Mouse (Mus musculus) hindbrain, embryonic 15.5 days (tissue): ENCODE results near the gene Mroh3. TPM values are rescaled to one million over a fixed set of nuclear protein-coding genes. Genes with fewer than 3 reads are reported as not detected.

Experiments
- ATAC-seq: fragments of 200-750 bp; cut with Nextera tagmentation; 2 replicates; pipeline ENCODE4 v1.8.0; 2017; ENCODE audit warnings: low read depth, moderate number of reproducible peaks, moderate TSS enrichment; ENCODE audit not compliant: low FRiP score
- H3K27ac ChIP-seq: fragments of 300-500 bp; sonication (generic); replicated peaks from 2 replicates; pipeline ENCODE4 v1.5.1; 2015; ENCODE audit warnings: mild to moderate bottlenecking, inconsistent platforms
- H3K27me3 ChIP-seq: fragments of 300-500 bp; sonication (generic); 2 replicates; pipeline ENCODE4 v1.6.1; 2015; ENCODE audit warnings: control low read depth, inconsistent platforms
- H3K36me3 ChIP-seq: fragments of 300-500 bp; sonication (generic); 2 replicates; pipeline ENCODE4 v1.6.1; 2015; ENCODE audit warnings: control low read depth, inconsistent platforms
- H3K4me1 ChIP-seq: fragments of 300-500 bp; sonication (generic); replicated peaks from 2 replicates; pipeline ENCODE4 v1.6.1; 2015; ENCODE audit warnings: control low read depth, inconsistent platforms
- H3K4me2 ChIP-seq: fragments of 300-500 bp; sonication (generic); 2 replicates; pipeline ENCODE4 v1.6.1; 2015; ENCODE audit warnings: moderate library complexity, mild to moderate bottlenecking, inconsistent platforms
- H3K4me3 ChIP-seq: fragments of 300-500 bp; sonication (generic); 2 replicates; pipeline ENCODE4 v1.5.1; 2015; ENCODE audit warnings: mild to moderate bottlenecking, inconsistent platforms
- H3K9ac ChIP-seq: fragments of 300-500 bp; sonication (generic); 2 replicates; pipeline ENCODE4 v1.6.1; 2015; ENCODE audit warnings: inconsistent platforms
- H3K9me3 ChIP-seq: fragments of 300-500 bp; sonication (generic); 2 replicates; pipeline ENCODE4 v1.6.1; 2016; ENCODE audit warnings: control low read depth, inconsistent platforms
- WGBS: fragments of 180-500 bp; shearing (Covaris S2); methylation state at CpG from one replicate; pipeline ENCODE4 v1.1.7; 2015; 5-methylcytosine and 5-hydroxymethylcytosine counted together
- polyA plus RNA-seq: library from polyadenylated mRNA; unstranded; fragments of >200 nt; fragmentation: Nextera tagmentation; extraction: Ambion mirVana; gene quantifications from 2 replicates; pipeline ENCODE4 v1.2.1, GENCODE M21; 2015

The Mroh3 gene
- polyA plus RNA-seq, 1 experiment from 2014 or later: not detected

DNA sequence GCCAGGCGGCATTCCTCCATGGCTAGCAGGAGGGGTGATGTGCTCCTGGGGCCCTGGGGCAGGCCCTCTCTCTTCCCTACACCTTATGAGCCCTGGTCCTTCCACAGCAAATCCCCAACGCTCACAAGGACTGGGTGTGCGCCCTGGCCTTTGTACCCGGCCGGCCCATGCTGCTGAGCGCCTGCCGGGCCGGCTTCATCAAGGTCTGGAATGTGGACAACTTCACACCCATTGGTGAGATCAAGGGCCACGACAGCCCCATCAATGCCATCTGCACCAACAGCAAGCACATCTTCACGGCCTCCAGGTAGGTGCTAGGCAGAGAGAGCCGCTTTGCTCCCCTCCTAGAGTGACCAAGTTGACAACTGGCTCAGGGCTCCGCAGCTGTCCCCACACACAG lies 39.9 kb downstream of the Mroh3 start:
- WGBS: 70% methylated on average over 12 of the region's 12 CpGs
- no peak overlapping the region for H3K27ac ChIP-seq
- H3K4me3 ChIP-seq: no peak overlapping the region
- no peak overlapping the region for H3K4me2 ChIP-seq
- no peaks in the 10 kb centered on the region for H3K9me3 ChIP-seq
- no peaks in the 10 kb centered on the region for H3K27me3 ChIP-seq
- H3K4me1 ChIP-seq: peaks cover 20% of the 10 kb centered on the region
- no peak overlapping the region for H3K9ac ChIP-seq
- ATAC-seq: no peak
- H3K36me3 ChIP-seq: peaks cover 67% of the 10 kb centered on the region

DNA sequence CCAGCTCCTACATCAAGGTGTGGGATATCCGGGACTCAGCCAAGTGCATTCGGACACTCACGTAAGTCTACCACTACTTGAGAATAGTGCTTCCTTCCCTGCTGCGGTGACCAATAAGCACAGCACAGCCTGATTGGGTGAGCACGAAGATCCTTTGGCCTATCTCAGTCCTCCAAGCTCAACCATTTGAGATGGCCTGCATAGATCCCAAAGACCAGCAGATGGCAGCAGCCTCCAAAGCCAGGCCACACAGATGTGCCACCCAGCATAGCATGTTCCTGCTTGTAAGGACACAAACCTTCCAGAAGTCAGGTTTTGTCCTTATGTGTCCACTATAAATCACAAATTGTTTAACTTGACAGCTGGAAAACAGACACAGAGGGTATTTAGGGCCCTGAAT lies 42.5 kb downstream of the Mroh3 start:
- Histone ChIP-seq H3K4me2 (no peak overlapping the region), H3K27ac (0 out of 2 replicates have a peak overlapping the region, but pooled peaks have one; percentile 6), H3K9ac (no peak overlapping the region), H3K36me3 (peaks cover 72% of the 10 kb centered on the region), H3K4me1 (peaks cover 23% of the 10 kb centered on the region), H3K9me3 (no peaks in the 10 kb centered on the region), H3K27me3 (no peaks in the 10 kb centered on the region), H3K4me3 (no peak overlapping the region)
- ATAC-seq: peak; percentile 82
- 14% methylated on average over 5 of the region's 5 CpGs for WGBS

DNA sequence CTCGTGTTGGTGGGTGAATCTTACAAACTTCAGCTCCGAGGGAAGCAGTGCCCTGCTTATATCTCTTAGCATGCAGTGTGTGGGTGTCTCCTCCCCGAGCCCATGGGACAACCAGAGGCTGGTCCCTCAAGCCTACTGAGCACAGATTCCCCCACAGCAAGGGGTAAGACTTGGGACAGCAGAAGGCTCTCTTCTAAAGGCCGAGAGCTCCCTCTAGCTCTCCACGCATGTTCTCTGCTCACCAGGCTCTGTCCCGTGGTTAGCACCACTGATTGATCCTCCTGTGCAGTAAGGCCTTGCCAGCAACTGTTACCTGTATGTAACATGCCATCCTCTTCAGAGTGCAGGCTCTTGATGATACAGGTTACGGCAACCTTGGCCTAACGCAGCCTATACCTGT lies 45.0 kb downstream of the Mroh3 start:
- Histone ChIP-seq H3K4me3 (no peak overlapping the region), H3K9ac (no peak overlapping the region), H3K27me3 (no peaks in the 10 kb centered on the region), H3K27ac (no peak overlapping the region), H3K9me3 (no peaks in the 10 kb centered on the region), H3K4me1 (0 out of 2 replicates have a peak, but pooled peaks cover 4% of the 10 kb centered on the region), H3K36me3 (peaks cover 80% of the 10 kb centered on the region), H3K4me2 (no peak overlapping the region)
- no peak for ATAC-seq
- WGBS: 77% methylated on average over 8 of the region's 8 CpGs

DNA sequence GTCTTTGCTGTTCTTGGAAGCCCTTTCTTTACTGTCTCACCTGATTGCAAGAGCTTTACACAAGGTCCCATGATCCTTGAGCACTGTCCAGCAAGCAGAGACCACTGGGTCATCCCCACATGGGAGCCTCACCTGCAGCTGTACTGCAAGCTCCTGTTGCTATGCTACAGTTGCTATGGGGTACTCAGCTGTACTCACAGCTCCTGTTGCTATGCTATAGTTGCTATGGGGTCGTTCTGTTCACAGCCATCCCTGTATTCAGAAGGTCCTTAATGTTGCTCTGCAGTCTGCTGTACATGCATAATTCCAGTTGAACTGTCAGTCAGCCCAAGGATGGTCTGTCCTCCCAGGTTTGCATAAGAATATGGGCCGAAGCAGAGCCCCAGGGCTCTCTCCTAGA lies 47.2 kb downstream of the Mroh3 start:
- ATAC-seq: no peak
- no peak overlapping the region for H3K27ac ChIP-seq
- WGBS: 31% methylated on average over 2 of the region's 2 CpGs
- H3K4me3 ChIP-seq: no peak overlapping the region
- 0 out of 2 replicates have a peak, but pooled peaks cover 4% of the 10 kb centered on the region for H3K4me1 ChIP-seq
- H3K9me3 ChIP-seq: no peaks in the 10 kb centered on the region
- H3K36me3 ChIP-seq: peaks cover 83% of the 10 kb centered on the region
- no peaks in the 10 kb centered on the region for H3K27me3 ChIP-seq
- H3K4me2 ChIP-seq: no peak overlapping the region
- H3K9ac ChIP-seq: no peak overlapping the region

DNA sequence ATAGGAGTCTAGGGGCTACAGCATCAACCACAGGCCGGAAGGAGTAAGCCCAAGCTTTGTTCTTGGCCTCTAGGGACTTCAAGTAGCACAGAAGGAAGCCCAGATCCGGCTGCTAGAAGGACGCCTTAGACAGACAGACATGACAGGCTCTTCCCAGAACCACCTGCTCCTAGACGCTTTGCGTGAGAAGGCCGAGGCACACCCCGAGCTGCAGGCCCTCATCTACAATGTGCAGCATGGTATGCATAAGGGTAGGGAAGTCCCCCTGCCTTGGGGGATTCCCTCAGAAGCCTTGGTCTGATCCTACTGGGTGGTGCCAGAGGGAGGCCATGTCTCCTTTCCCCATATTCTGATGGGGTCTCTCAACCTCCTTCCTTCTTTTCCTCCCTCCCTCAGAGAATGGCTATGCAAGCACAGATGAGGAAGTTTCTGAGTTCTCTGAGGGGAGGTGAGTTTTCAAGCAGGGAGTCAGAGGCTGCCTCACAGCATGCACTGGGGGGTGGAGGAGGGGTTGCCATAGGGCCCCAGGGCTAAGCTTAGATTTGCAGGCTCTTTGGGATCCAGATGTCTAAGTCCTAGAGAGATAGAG lies 51.2 kb downstream of the Mroh3 start:
- H3K9me3 ChIP-seq: no peaks in the 10 kb centered on the region
- H3K4me1 ChIP-seq: 0 out of 2 replicates have a peak, but pooled peaks cover 4% of the 10 kb centered on the region
- H3K36me3 ChIP-seq: peaks cover 95% of the 10 kb centered on the region
- no peak overlapping the region for H3K4me2 ChIP-seq
- no peak overlapping the region for H3K4me3 ChIP-seq
- H3K9ac ChIP-seq: no peak overlapping the region
- H3K27ac ChIP-seq: no peak overlapping the region
- ATAC-seq: no peak
- H3K27me3 ChIP-seq: no peaks in the 10 kb centered on the region
- 94% methylated on average over 7 of the region's 7 CpGs for WGBS

DNA sequence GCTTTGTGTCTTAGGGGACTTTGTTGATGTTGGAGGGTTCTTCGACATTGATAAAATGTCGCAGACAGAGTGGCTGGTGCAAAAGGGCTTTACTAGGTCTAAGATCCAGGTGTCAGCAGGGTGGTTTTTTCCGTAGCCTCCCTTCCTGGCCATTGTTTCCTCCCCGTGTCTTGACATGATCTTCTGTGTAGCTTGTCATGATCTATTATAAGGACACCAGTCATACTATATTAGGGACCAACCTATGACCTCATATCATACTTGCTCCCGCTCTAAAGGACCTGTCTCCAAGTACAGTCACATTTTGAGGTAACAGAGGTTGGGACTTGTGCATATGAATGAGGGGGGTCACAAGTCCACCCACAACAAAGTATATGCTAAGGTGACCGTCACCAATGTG lies 51.7 kb downstream of the Mroh3 start:
- H3K36me3 ChIP-seq: peaks cover 98% of the 10 kb centered on the region
- 93% methylated on average over 6 of the region's 6 CpGs for WGBS
- no peak overlapping the region for H3K27ac ChIP-seq
- no peak for ATAC-seq
- 0 out of 2 replicates have a peak, but pooled peaks cover 4% of the 10 kb centered on the region for H3K4me1 ChIP-seq
- H3K9me3 ChIP-seq: no peaks in the 10 kb centered on the region
- H3K27me3 ChIP-seq: no peaks in the 10 kb centered on the region
- no peak overlapping the region for H3K4me3 ChIP-seq
- no peak overlapping the region for H3K4me2 ChIP-seq
- no peak overlapping the region for H3K9ac ChIP-seq

DNA sequence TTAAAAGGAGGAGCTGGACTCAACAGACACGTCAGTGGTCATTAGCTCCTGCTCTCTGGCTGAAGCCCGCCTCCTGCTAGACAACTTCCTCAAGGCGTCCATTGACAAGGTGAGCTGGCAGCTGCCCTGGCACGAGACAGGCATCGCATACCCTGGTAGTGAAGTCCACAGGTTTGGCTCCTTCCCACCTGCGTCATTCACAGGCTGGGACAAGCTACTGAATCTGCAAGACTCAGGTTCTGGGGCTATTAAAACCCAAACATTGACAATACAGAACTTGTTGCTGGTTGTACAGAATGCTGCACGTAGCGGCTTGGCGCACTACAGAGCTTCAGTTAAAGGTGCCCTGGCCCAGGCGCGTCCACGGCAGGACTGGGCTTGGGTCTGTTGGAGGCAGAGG lies 52.3 kb downstream of the Mroh3 start:
- no peak for ATAC-seq
- no peak overlapping the region for H3K9ac ChIP-seq

DNA sequence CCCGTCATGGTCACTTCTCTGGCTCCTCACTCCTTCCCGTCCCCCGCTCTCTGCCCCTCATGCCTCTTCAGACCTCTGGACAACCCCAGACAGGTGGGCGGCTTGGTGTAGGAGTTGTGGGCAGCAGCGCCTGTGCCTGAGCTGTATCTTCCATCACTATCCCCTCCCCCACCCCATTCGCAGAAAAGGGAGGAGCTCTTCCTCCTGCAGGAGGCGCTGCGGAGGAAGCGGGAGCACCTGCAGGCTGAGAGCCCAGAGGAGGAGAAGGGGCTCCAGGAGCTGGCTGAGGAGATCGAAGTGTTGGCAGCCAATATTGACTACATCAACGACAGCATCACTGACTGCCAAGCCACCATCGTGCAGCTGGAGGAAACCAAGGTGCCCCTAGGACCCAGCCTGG lies 52.8 kb downstream of the Mroh3 start:
- no peak for ATAC-seq
- H3K27ac ChIP-seq: no peak overlapping the region

More for the DNA sequence above, 52.3 kb downstream of the Mroh3 start:
- peaks cover 98% of the 10 kb centered on the region for H3K36me3 ChIP-seq
- no peaks in the 10 kb centered on the region for H3K27me3 ChIP-seq
- H3K27ac ChIP-seq: no peak overlapping the region
- no peak overlapping the region for H3K4me2 ChIP-seq
- H3K9me3 ChIP-seq: no peaks in the 10 kb centered on the region
- H3K4me3 ChIP-seq: no peak overlapping the region
- H3K4me1 ChIP-seq: 0 out of 2 replicates have a peak, but pooled peaks cover 3% of the 10 kb centered on the region
- 92% methylated on average over 12 of the region's 12 CpGs for WGBS

DNA sequence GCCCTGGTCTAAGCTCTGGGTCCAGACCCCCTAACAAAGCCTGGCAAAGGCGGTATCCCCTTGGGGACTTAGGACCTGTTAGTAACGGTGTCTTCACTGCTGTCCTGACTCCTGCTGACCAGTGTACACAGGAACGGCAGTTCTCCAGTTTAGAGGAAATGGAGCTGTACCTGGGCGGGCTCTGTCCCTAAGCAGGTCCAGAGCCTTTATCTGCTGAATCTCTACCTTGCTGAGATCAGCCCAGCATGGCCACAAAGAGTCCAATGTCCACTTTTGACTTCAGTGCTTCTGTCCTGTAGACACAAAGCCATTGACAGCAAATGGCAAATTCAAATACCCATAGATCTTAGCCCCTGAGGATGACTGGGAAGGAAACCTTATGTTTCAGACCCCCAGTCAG lies 55.7 kb downstream of the Mroh3 start:
- ATAC-seq: no peak
- no peak overlapping the region for H3K4me2 ChIP-seq
- H3K4me3 ChIP-seq: no peak overlapping the region
- H3K9ac ChIP-seq: no peak overlapping the region
- no peaks in the 10 kb centered on the region for H3K27me3 ChIP-seq
- no peak overlapping the region for H3K27ac ChIP-seq
- H3K36me3 ChIP-seq: peaks cover 97% of the 10 kb centered on the region
- no peaks in the 10 kb centered on the region for H3K9me3 ChIP-seq
- WGBS: 91% methylated on average over 4 of the region's 4 CpGs
- H3K4me1 ChIP-seq: no peaks in the 10 kb centered on the region

More for the DNA sequence above, 52.8 kb downstream of the Mroh3 start:
- H3K36me3 ChIP-seq: peaks cover 97% of the 10 kb centered on the region
- no peak overlapping the region for H3K9ac ChIP-seq
- 55% methylated on average over 11 of the region's 12 CpGs for WGBS
- H3K4me2 ChIP-seq: no peak overlapping the region
- H3K4me1 ChIP-seq: no peaks in the 10 kb centered on the region
- no peaks in the 10 kb centered on the region for H3K9me3 ChIP-seq
- no peak overlapping the region for H3K4me3 ChIP-seq
- no peaks in the 10 kb centered on the region for H3K27me3 ChIP-seq

DNA sequence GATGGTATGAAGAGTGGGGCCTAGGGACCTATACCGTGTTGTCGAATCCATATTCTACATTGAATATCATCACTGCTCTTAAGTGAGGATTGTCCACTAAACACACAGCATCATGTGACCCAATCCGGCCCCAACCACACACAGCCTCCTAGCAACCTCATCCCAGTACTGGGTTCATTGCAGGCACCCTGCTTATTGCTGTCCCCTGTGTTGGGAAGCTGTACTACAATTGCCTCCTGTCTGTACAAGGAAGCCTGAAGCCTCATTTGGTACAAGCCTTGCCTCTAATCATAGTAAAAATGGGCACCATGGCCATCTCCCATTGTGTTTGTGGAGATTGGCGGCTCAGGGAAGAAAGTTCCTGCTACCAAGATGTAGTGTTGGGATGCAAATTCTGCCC lies 56.3 kb downstream of the Mroh3 start:
- Histone ChIP-seq H3K27me3 (no peaks in the 10 kb centered on the region), H3K4me3 (no peak overlapping the region), H3K36me3 (peaks cover 97% of the 10 kb centered on the region), H3K4me2 (no peak overlapping the region), H3K9me3 (no peaks in the 10 kb centered on the region), H3K4me1 (no peaks in the 10 kb centered on the region), H3K9ac (no peak overlapping the region), H3K27ac (no peak overlapping the region)
- WGBS: 97% methylated on average over 4 of the region's 4 CpGs
- no peak for ATAC-seq

DNA sequence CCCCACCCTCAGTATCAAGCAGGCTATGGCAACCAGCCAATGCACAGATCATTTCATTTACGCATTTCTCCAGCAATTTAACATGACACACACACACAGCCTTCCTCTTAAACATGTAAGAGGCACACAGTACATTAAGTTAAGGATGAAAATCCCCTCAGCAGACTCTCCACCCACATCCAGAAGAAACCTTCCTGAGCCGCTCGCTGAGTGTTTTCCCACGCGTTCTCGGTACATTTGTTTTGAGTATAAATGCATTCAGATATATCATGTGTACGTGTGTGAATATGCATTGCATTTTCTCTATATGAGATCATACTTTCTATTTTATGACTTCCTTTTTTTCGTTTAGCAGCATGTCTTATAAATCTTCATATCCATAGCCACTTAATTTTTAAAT lies 61.3 kb downstream of the Mroh3 start:
- H3K9me3 ChIP-seq: no peaks in the 10 kb centered on the region
- no peak overlapping the region for H3K4me2 ChIP-seq
- H3K4me3 ChIP-seq: no peak overlapping the region
- WGBS: 86% methylated on average over 8 of the region's 8 CpGs
- no peak for ATAC-seq
- no peak overlapping the region for H3K9ac ChIP-seq
- H3K27ac ChIP-seq: no peak overlapping the region
- no peaks in the 10 kb centered on the region for H3K4me1 ChIP-seq
- H3K36me3 ChIP-seq: peaks cover 95% of the 10 kb centered on the region
- no peaks in the 10 kb centered on the region for H3K27me3 ChIP-seq

DNA sequence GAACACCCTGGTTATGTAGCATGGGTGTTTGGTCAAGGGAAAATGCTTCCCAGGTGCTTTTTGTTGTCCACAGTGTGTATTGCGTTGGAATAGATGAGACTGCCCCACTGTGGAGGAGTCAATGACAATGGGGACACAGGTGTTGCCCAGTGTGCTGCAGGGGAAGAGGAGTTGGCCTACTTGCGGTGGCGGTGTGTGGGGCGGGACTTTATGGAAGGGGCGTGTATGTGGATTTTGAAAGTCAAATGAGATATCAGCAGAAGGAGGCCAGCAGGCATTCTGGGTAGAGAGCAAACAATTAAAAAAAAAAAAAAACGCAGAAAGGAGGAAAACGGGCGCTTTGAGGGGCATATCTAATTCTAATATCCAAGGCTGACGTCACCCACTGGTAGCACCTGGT lies 62.9 kb downstream of the Mroh3 start:
- Histone ChIP-seq H3K9ac (no peak overlapping the region), H3K27ac (no peak overlapping the region), H3K4me1 (no peaks in the 10 kb centered on the region), H3K36me3 (peaks cover 92% of the 10 kb centered on the region), H3K9me3 (no peaks in the 10 kb centered on the region), H3K4me3 (no peak overlapping the region), H3K4me2 (no peak overlapping the region), H3K27me3 (no peaks in the 10 kb centered on the region)
- no peak for ATAC-seq
- WGBS: 77% methylated on average over 9 of the region's 9 CpGs

DNA sequence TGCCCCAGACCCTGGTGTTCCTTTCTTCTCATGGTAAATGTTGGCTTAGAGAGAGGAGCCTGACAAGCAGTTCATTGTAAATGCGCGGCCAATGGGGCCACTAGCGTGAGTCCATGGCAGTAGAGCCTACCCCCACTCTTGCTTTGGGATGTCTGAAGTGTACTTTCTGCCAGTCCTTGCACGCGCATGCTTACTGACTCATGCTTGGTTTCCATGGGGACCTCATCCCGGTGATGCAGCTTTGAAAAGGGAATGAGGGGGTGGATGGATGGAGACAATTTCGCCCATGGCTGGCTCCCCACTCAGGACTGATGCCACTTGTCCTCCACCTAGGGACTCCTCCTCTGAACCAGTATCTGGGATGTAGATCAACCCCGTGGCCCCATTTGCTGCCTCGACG lies 69.1 kb downstream of the Mroh3 start:
- Histone ChIP-seq H3K4me2 (no peak overlapping the region), H3K9ac (no peak overlapping the region), H3K4me3 (no peak overlapping the region), H3K36me3 (peaks cover 32% of the 10 kb centered on the region), H3K4me1 (peaks cover 55% of the 10 kb centered on the region), H3K27ac (no peak overlapping the region), H3K27me3 (no peaks in the 10 kb centered on the region), H3K9me3 (no peaks in the 10 kb centered on the region)
- WGBS: 39% methylated on average over 10 of the region's 10 CpGs
- ATAC-seq: 0 out of 2 replicates have a peak, but pooled peaks have one; percentile 9
